ENCODE assay signal across 8 mouse cellular contexts in the genomic region with DNA sequence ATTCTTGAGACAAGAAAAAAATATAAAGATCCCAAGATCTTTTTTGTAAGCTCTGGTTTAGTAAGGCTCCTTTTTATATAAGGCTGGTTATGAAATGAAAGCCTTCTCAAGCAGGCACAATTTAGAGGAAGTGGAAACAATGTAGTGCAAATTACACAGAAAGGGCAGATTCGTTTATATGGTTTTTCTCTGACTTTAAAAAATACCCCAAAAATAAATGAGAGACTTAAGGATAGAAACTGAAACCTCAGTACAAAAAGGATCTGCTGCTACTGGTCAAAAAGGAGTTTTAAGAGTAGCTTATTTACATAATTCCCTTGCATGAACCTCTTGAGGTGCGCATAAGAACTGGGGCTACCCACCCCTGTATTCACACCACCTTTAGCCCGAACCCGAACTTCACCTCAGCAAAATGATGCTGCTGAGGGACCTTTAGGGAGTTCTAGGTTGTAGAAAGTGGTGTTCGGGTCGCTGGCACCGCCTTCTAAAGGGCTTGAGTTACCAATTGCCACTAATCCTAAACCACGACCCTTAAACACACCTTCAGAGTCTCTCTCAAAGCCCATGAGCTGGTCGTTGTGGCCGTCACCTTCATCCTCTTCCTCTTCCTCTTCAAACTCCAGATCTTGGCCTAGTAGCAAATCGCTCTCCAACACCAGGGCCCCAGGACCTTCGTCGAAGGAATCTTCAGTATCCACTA. TPM values are rescaled to one million over a fixed set of nuclear protein-coding genes. Genes with fewer than 3 reads are reported as not detected.
A peak's percentile ranks its signal among the peaks of the same experiment; 100 is the strongest.
DNase-seq lines count a peak whose midpoint lies in the region; ATAC-seq and TF ChIP-seq lines count a peak whose summit lies in the region.

No protein-coding gene starts in this region.

- peak overlapping the region; percentile 90 for H3K9ac ChIP-seq in hindbrain, embryonic 16.5 days (ENCODE audit: low read depth, low read length)
- peak overlapping the region; percentile 89 for H3K9ac ChIP-seq in midbrain, embryonic 16.5 days (ENCODE audit: low read depth, low read length)

- TF ChIP-seq CTCF in layer of hippocampus, adult 2 months (conservative IDR thresholded peaks at IDR 0.05) = no peak
- no peak for TF ChIP-seq CTCF in cortical plate, adult 2 months (IDR thresholded peaks at IDR 0.05; ENCODE audit: extremely low read depth, insufficient read depth, low read length)

- DNase-seq in layer of hippocampus, adult 2 months (ENCODE audit: low spot score in 2 of 2) = no peak
- no peak for DNase-seq in layer of hippocampus, postnatal 10 days (ENCODE audit: low spot score in 2 of 2)
- DNase-seq in gastrocnemius, adult 18-20 months (ENCODE audit: low spot score) = no peak
- DNase-seq in gastrocnemius, postnatal 36 days = no peak
- no peak for DNase-seq in layer of hippocampus, adult 11-12 months (ENCODE audit: low spot score)

- H3K9me3 ChIP-seq in hindbrain, embryonic 16.5 days (ENCODE audit: control insufficient read depth, low read length) = peaks cover 5% of the 10 kb centered on the region; the same call in 1 of the 2 replicates
- H3K9me3 ChIP-seq in midbrain, embryonic 16.5 days (replicated peaks; ENCODE audit: control insufficient read depth, low read length, poor library complexity, severe bottlenecking) = peaks cover 5% of the 10 kb centered on the region

- peak overlapping the region; percentile 92 for H3K27ac ChIP-seq in layer of hippocampus, adult 2 months
- peak overlapping the region; percentile 59 for H3K27ac ChIP-seq in cortical plate, adult 2 months (ENCODE audit: insufficient read depth, low read length)
- peak overlapping the region; percentile 89 for H3K27ac ChIP-seq in hindbrain, embryonic 16.5 days (ENCODE audit: low read depth, low read length)
- peak overlapping the region; percentile 83 for H3K27ac ChIP-seq in midbrain, embryonic 16.5 days (ENCODE audit: low read length)

- no peak for TF ChIP-seq POLR2A in cortical plate, adult 2 months (IDR thresholded peaks at IDR 0.05; ENCODE audit: extremely low read depth, insufficient read depth, low read length)

- intact Hi-C loops in gastrocnemius, postnatal 36 days (cut with DNase I) = no loop called here

- H3K27me3 ChIP-seq in hindbrain, embryonic 16.5 days (replicated peaks; ENCODE audit: control insufficient read depth, insufficient read depth, low read length) = no peaks in the 10 kb centered on the region
- no peaks in the 10 kb centered on the region for H3K27me3 ChIP-seq in midbrain, embryonic 16.5 days (ENCODE audit: control insufficient read depth, insufficient read depth, low read depth, low read length)

- peaks cover 66% of the 10 kb centered on the region for H3K36me3 ChIP-seq in hindbrain, embryonic 16.5 days (ENCODE audit: control insufficient read depth, insufficient read depth, low read length)
- peaks cover 58% of the 10 kb centered on the region for H3K36me3 ChIP-seq in midbrain, embryonic 16.5 days (ENCODE audit: control insufficient read depth, insufficient read depth, low read length)

- H3K4me2 ChIP-seq in hindbrain, embryonic 16.5 days (ENCODE audit: low read length) = peak overlapping the region; percentile 93
- H3K4me2 ChIP-seq in midbrain, embryonic 16.5 days (ENCODE audit: low read length) = peak overlapping the region; percentile 94

- H3K4me1 ChIP-seq in cortical plate, adult 2 months (ENCODE audit: control insufficient read depth, insufficient read depth, low read length) = no peaks in the 10 kb centered on the region
- H3K4me1 ChIP-seq in hindbrain, embryonic 16.5 days (ENCODE audit: control insufficient read depth, insufficient read depth, low read depth, low read length) = peaks cover 18% of the 10 kb centered on the region
- H3K4me1 ChIP-seq in midbrain, embryonic 16.5 days (ENCODE audit: control insufficient read depth, insufficient read depth, low read length) = peaks cover 16% of the 10 kb centered on the region

- peak overlapping the region; percentile 87 for H3K4me3 ChIP-seq in layer of hippocampus, adult 2 months
- peak overlapping the region; percentile 69 for H3K4me3 ChIP-seq in cortical plate, adult 2 months (ENCODE audit: insufficient read depth, low read length)
- peak overlapping the region; percentile 85 for H3K4me3 ChIP-seq in hindbrain, embryonic 16.5 days (ENCODE audit: low read length)
- peak overlapping the region; percentile 81 for H3K4me3 ChIP-seq in midbrain, embryonic 16.5 days (ENCODE audit: low read depth, low read length)

- no peak for ATAC-seq in hindbrain, embryonic 16.5 days
- no peak for ATAC-seq in midbrain, embryonic 16.5 days

- 24% methylated on average over 13 of the region's 13 CpGs for WGBS in hindbrain, embryonic 16.5 days
- 19% methylated on average over 13 of the region's 13 CpGs for WGBS in midbrain, embryonic 16.5 days

RNA-seq across cellular contexts. Expression of a gene that starts 0.9 kb away (rescaled TPM):
- 10 to 100 TPM; 29.3 to 29.5 TPM for total RNA-seq in layer of hippocampus, adult 2 months (2021)
- total RNA-seq in layer of hippocampus, postnatal 10 days (2021) = 10 to 100 TPM; 28.9 to 33.1 TPM
- polyA plus RNA-seq in cortical plate, adult 2 months (2012; rRNA removed) = 38.1 and 42.1 TPM in 2 replicates
- 12.3 and 14.0 TPM in 2 replicates for polyA plus RNA-seq in hindbrain, embryonic 16.5 days (2015; fragmentation: Nextera tagmentation; extraction: Ambion mirVana)
- 12.6 and 14.3 TPM in 2 replicates for polyA plus RNA-seq in midbrain, embryonic 16.5 days (2015; fragmentation: Nextera tagmentation; extraction: Ambion mirVana)
- total RNA-seq in gastrocnemius, adult 18-20 months (2021) = 1 to 10 TPM; 6.0 to 7.2 TPM
- total RNA-seq in gastrocnemius, postnatal 36 days (2021) = 1 to 10 TPM; 5.1 to 5.8 TPM

RNA-seq across cellular contexts. Expression of a gene that starts 8.0 kb away (rescaled TPM):
- 10 to 100 TPM; 39.6 to 54.0 TPM for total RNA-seq in layer of hippocampus, adult 2 months (2021)
- total RNA-seq in layer of hippocampus, postnatal 10 days (2021) = 10 to 100 TPM; 53.0 to 62.7 TPM
- 62.7 and 66.2 TPM in 2 replicates for polyA plus RNA-seq in cortical plate, adult 2 months (2012; rRNA removed)
- polyA plus RNA-seq in hindbrain, embryonic 16.5 days (2015; fragmentation: Nextera tagmentation; extraction: Ambion mirVana) = 88.5 and 91.6 TPM in 2 replicates
- 81.5 and 93.8 TPM in 2 replicates for polyA plus RNA-seq in midbrain, embryonic 16.5 days (2015; fragmentation: Nextera tagmentation; extraction: Ambion mirVana)
- 10 to 100 TPM; 42.9 to 46.8 TPM for total RNA-seq in gastrocnemius, adult 18-20 months (2021)
- total RNA-seq in gastrocnemius, postnatal 36 days (2021) = 10 to 100 TPM; 44.1 to 52.9 TPM

RNA-seq across cellular contexts. Expression of a gene that starts 8.2 kb away (rescaled TPM):
- 10 to 100 TPM; 80.9 to 81.5 TPM for total RNA-seq in layer of hippocampus, adult 2 months (2021)
- 10 to 100 TPM; 77.1 to 83.3 TPM for total RNA-seq in layer of hippocampus, postnatal 10 days (2021)
- polyA plus RNA-seq in cortical plate, adult 2 months (2012; rRNA removed) = 87.6 and 90.6 TPM in 2 replicates
- polyA plus RNA-seq in hindbrain, embryonic 16.5 days (2015; fragmentation: Nextera tagmentation; extraction: Ambion mirVana) = 120 and 124 TPM in 2 replicates
- polyA plus RNA-seq in midbrain, embryonic 16.5 days (2015; fragmentation: Nextera tagmentation; extraction: Ambion mirVana) = 117 and 125 TPM in 2 replicates
- 10 to 100 TPM; 29.1 to 30.8 TPM for total RNA-seq in gastrocnemius, adult 18-20 months (2021)
- 10 to 100 TPM; 28.1 to 29.7 TPM for total RNA-seq in gastrocnemius, postnatal 36 days (2021)

RNA-seq across cellular contexts. Expression of a gene that starts 19.3 kb away (rescaled TPM):
- 10 to 100 TPM; 71.3 to 74.8 TPM for total RNA-seq in layer of hippocampus, adult 2 months (2021)
- 100 to 1,000 TPM; 102 to 107 TPM for total RNA-seq in layer of hippocampus, postnatal 10 days (2021)
- 79.8 and 82.8 TPM in 2 replicates for polyA plus RNA-seq in cortical plate, adult 2 months (2012; rRNA removed)
- 172 and 185 TPM in 2 replicates for polyA plus RNA-seq in hindbrain, embryonic 16.5 days (2015; fragmentation: Nextera tagmentation; extraction: Ambion mirVana)
- polyA plus RNA-seq in midbrain, embryonic 16.5 days (2015; fragmentation: Nextera tagmentation; extraction: Ambion mirVana) = 183 and 186 TPM in 2 replicates
- total RNA-seq in gastrocnemius, adult 18-20 months (2021) = 10 to 100 TPM; 37.8 to 43.9 TPM
- 10 to 100 TPM; 33.9 to 47.2 TPM for total RNA-seq in gastrocnemius, postnatal 36 days (2021)

RNA-seq across cellular contexts. Expression of a gene that starts 21.2 kb away (rescaled TPM):
- total RNA-seq in layer of hippocampus, adult 2 months (2021) = 10 to 100 TPM; 63.1 to 67.8 TPM
- 10 to 100 TPM; 57.4 to 66.3 TPM for total RNA-seq in layer of hippocampus, postnatal 10 days (2021)
- polyA plus RNA-seq in cortical plate, adult 2 months (2012; rRNA removed) = 86.8 and 92.3 TPM in 2 replicates
- 51.6 and 63.2 TPM in 2 replicates for polyA plus RNA-seq in hindbrain, embryonic 16.5 days (2015; fragmentation: Nextera tagmentation; extraction: Ambion mirVana)
- polyA plus RNA-seq in midbrain, embryonic 16.5 days (2015; fragmentation: Nextera tagmentation; extraction: Ambion mirVana) = 61.7 and 63.6 TPM in 2 replicates
- 10 to 100 TPM; 20.7 to 20.9 TPM for total RNA-seq in gastrocnemius, adult 18-20 months (2021)
- total RNA-seq in gastrocnemius, postnatal 36 days (2021) = 10 to 100 TPM; 17.8 to 20.8 TPM
